Mouse (Mus musculus) brain, embryonic 14.5 days (tissue): ENCODE data around the gene Tnpo2.

Experiments used
- CTCF ChIP-seq: fragments of 200-500 bp; IDR thresholded peaks from 2 replicates; pipeline ENCODE4 v1.5.1; 2012; ENCODE audit warnings: inconsistent platforms, mild to moderate bottlenecking, moderate library complexity, borderline replicate concordance; ENCODE audit not compliant: insufficient read depth, insufficient read length; ENCODE audit errors: extremely low read depth
- POLR2A ChIP-seq: fragments of 200-500 bp; IDR thresholded peaks from 2 replicates; pipeline ENCODE4 v1.6.1; 2012; ENCODE audit warnings: mild to moderate bottlenecking, inconsistent platforms, borderline replicate concordance; ENCODE audit not compliant: poor library complexity, insufficient read depth, insufficient read length, severe bottlenecking; ENCODE audit errors: extremely low read depth

- TF ChIP-seq CTCF (no peak), POLR2A (no peak)
Observed at GRCm38 (mm10) chr8:85084633-85085032, 47.9 kb downstream of the Tnpo2 start.
